Mouse (Mus musculus): ENCODE results near the gene Zfp385a. TPM values are rescaled to one million over a fixed set of nuclear protein-coding genes. Genes with fewer than 3 reads are reported as not detected.
A peak's percentile ranks its signal among the peaks of the same experiment; 100 is the strongest.

Zfp385a gene
- polyA plus RNA-seq, 1 experiment from 2014 or later: 9.2 TPM

- Histone ChIP-seq H3K9me3 (replicated peaks) (no peaks in the 10 kb centered on the region), H3K4me3 (no peak overlapping the region), H3K36me3 (no peaks in the 10 kb centered on the region), H3K4me2 (no peak overlapping the region), H3K4me1 (replicated peaks) (peaks cover 5% of the 10 kb centered on the region; the same call in 1 of the 2 replicates), H3K27me3 (replicated peaks) (no peaks in the 10 kb centered on the region), H3K27ac (ENCODE audit: poor library complexity, severe bottlenecking) (no peak overlapping the region), H3K9ac (no peak overlapping the region)
- 81% methylated on average over 2 of the region's 2 CpGs for WGBS
- no peak for ATAC-seq (ENCODE audit: insufficient number of reproducible peaks, low FRiP score)
These were observed 75.1 kb downstream of the Zfp385a start for GRCm38 (mm10) chr15:103264794-103265193.

MicroRNAs encoded within 50 kb of the gene (microRNA counts, 519-probe panel; counts per million panel counts)
- microRNA mmu-miR-148b: 5,674 counts per million, percentile 73 among the panel's probes with 10 or more counts

Small RNA genes within 50 kb of the gene (microRNA-seq; reads per million reads assigned to microRNA genes)
- gene Mir148b (244 reads per million, percentile 64 among the genes with 10 or more reads in this experiment), gene Mir6963 (0.71 reads per million)

Other genes starting within 250 kb of the Zfp385a start
- gene Smug1, start 173.0 kb downstream of the Zfp385a start, polyA plus RNA-seq (2016; fragmentation: Nextera tagmentation; extraction: Ambion mirVana): 17.1 and 17.4 TPM in 2 replicates
- gene Cbx5, start 100.3 kb downstream of the Zfp385a start, polyA plus RNA-seq (2016; fragmentation: Nextera tagmentation; extraction: Ambion mirVana): 150 and 164 TPM in 2 replicates
- gene Hnrnpa1, start 99.7 kb downstream of the Zfp385a start, polyA plus RNA-seq (2016; fragmentation: Nextera tagmentation; extraction: Ambion mirVana): 554 and 557 TPM in 2 replicates
- gene Nfe2, start 81.7 kb downstream of the Zfp385a start, polyA plus RNA-seq (2016; fragmentation: Nextera tagmentation; extraction: Ambion mirVana): 12.1 and 12.4 TPM in 2 replicates
- 166 TPM in 2 replicates for gene Copz1, start 67.4 kb downstream of the Zfp385a start, polyA plus RNA-seq (2016; fragmentation: Nextera tagmentation; extraction: Ambion mirVana)
- 0.17 and 0.29 TPM in 2 replicates for gene Gpr84, start 29.5 kb downstream of the Zfp385a start, polyA plus RNA-seq (2016; fragmentation: Nextera tagmentation; extraction: Ambion mirVana)
- 111 and 115 TPM in 2 replicates for gene Itga5, start 26.7 kb upstream of the Zfp385a start, polyA plus RNA-seq (2016; fragmentation: Nextera tagmentation; extraction: Ambion mirVana)
- gene Gtsf1, start 90.4 kb upstream of the Zfp385a start, polyA plus RNA-seq (2016; fragmentation: Nextera tagmentation; extraction: Ambion mirVana): 59.5 and 62.3 TPM in 2 replicates
- gene Gtsf2, start 108.4 kb upstream of the Zfp385a start, polyA plus RNA-seq (2016; fragmentation: Nextera tagmentation; extraction: Ambion mirVana): not detected in 2 replicates
- gene Nckap1l, start 113.7 kb upstream of the Zfp385a start, polyA plus RNA-seq (2016; fragmentation: Nextera tagmentation; extraction: Ambion mirVana): 1.7 and 1.9 TPM in 2 replicates
- 3.7 and 4.0 TPM in 2 replicates for gene Pde1b, start 162.9 kb upstream of the Zfp385a start, polyA plus RNA-seq (2016; fragmentation: Nextera tagmentation; extraction: Ambion mirVana)
- gene Ppp1r1a, start 197.9 kb upstream of the Zfp385a start, polyA plus RNA-seq (2016; fragmentation: Nextera tagmentation; extraction: Ambion mirVana): 78.4 and 83.0 TPM in 2 replicates
- gene Glycam1, start 225.0 kb upstream of the Zfp385a start, polyA plus RNA-seq (2016; fragmentation: Nextera tagmentation; extraction: Ambion mirVana): not detected in 2 replicates